Mouse (Mus musculus): ENCODE measurements around the gene Ptpra. TPM values are rescaled to one million over a fixed set of nuclear protein-coding genes. Genes with fewer than 3 reads are reported as not detected.

Ptpra gene
- polyA plus RNA-seq, 1 experiment from 2014 or later = 60.7 TPM

- H3K4me1 ChIP-seq (replicated peaks) = peaks cover 12% of the 10 kb centered on the region
- H3K36me3 ChIP-seq = peaks cover 6% of the 10 kb centered on the region; the same call in 1 of the 2 replicates
- H3K9me3 ChIP-seq (replicated peaks) = no peaks in the 10 kb centered on the region
- no peaks in the 10 kb centered on the region for H3K27me3 ChIP-seq
- peak overlapping the region; percentile 86 for H3K9ac ChIP-seq
- 13% methylated on average over 49 of the region's 49 CpGs for WGBS
- peak; percentile 59 for ATAC-seq (replicated peaks; ENCODE audit: insufficient number of reproducible peaks, insufficient read depth, low FRiP score, low read depth)
- H3K4me2 ChIP-seq = peak overlapping the region; percentile 94
- peak overlapping the region; percentile 91 for H3K27ac ChIP-seq
- peak overlapping the region; percentile 91 for H3K4me3 ChIP-seq
Observed at GRCm38 (mm10) chr2:130423397-130424125, 26.5 kb upstream of the Ptpra start.

GRCm38 (mm10) chr2:130424126-130424853 is 25.8 kb upstream of the Ptpra start, which contains the start of the genes Vps16 and Pced1a:
Gene Vps16, plus strand, starts transcription at chr2:130424339.
Gene Pced1a, minus strand, starts transcription at chr2:130424701.
- Histone ChIP-seq H3K4me3 (peak within 1 kb of the TSS; percentile 91), H3K4me1 (replicated peaks) (peaks cover 12% of the 10 kb centered on the region), H3K36me3 (no peaks in the 10 kb centered on the region), H3K9ac (peak within 1 kb of the TSS; percentile 86), H3K27ac (peak within 1 kb of the TSS; percentile 91), H3K27me3 (no peaks in the 10 kb centered on the region), H3K4me2 (peak within 1 kb of the TSS; percentile 94), H3K9me3 (replicated peaks) (no peaks in the 10 kb centered on the region)
- peak; percentile 92 for ATAC-seq (replicated peaks; ENCODE audit: insufficient number of reproducible peaks, insufficient read depth, low FRiP score, low read depth)
- WGBS = under 1% methylated on average over 58 of the region's 58 CpGs

GRCm38 (mm10) chr2:130425112-130425511 is 25.0 kb upstream of the Ptpra start:
- peak overlapping the region; percentile 86 for H3K9ac ChIP-seq
- no peaks in the 10 kb centered on the region for H3K27me3 ChIP-seq
- no peaks in the 10 kb centered on the region for H3K9me3 ChIP-seq (replicated peaks)
- H3K36me3 ChIP-seq = no peaks in the 10 kb centered on the region
- WGBS = 28% methylated on average over 5 of the region's 5 CpGs
- peak overlapping the region; percentile 94 for H3K4me2 ChIP-seq
- peak overlapping the region; percentile 91 for H3K4me3 ChIP-seq
- ATAC-seq (replicated peaks; ENCODE audit: insufficient number of reproducible peaks, insufficient read depth, low FRiP score, low read depth) = no peak
- peaks cover 12% of the 10 kb centered on the region for H3K4me1 ChIP-seq (replicated peaks)
- H3K27ac ChIP-seq = peak overlapping the region; percentile 91; the same call in 1 of the 2 replicates

- no peaks in the 10 kb centered on the region for H3K27me3 ChIP-seq
- no peaks in the 10 kb centered on the region for H3K9me3 ChIP-seq (replicated peaks)
- no peak overlapping the region for H3K27ac ChIP-seq
- H3K4me1 ChIP-seq (replicated peaks) = peaks cover 10% of the 10 kb centered on the region
- no peaks in the 10 kb centered on the region for H3K36me3 ChIP-seq
- ATAC-seq (replicated peaks; ENCODE audit: insufficient number of reproducible peaks, insufficient read depth, low FRiP score, low read depth) = no peak
- no peak overlapping the region for H3K4me3 ChIP-seq
- H3K4me2 ChIP-seq = no peak overlapping the region
- 46% methylated on average over 2 of the region's 2 CpGs for WGBS
- H3K9ac ChIP-seq = no peak overlapping the region
Observed at GRCm38 (mm10) chr2:130429851-130430250, 20.2 kb upstream of the Ptpra start.

GRCm38 (mm10) chr2:130430484-130430883 is 19.6 kb upstream of the Ptpra start:
- WGBS = 67% methylated on average over 3 of the region's 3 CpGs
- Histone ChIP-seq H3K4me1 (replicated peaks) (peaks cover 4% of the 10 kb centered on the region), H3K36me3 (no peaks in the 10 kb centered on the region), H3K4me2 (no peak overlapping the region), H3K27me3 (no peaks in the 10 kb centered on the region), H3K4me3 (no peak overlapping the region), H3K9ac (no peak overlapping the region), H3K9me3 (replicated peaks) (no peaks in the 10 kb centered on the region), H3K27ac (no peak overlapping the region)
- ATAC-seq (replicated peaks; ENCODE audit: insufficient number of reproducible peaks, insufficient read depth, low FRiP score, low read depth) = no peak

GRCm38 (mm10) chr2:130432157-130432556 is 17.9 kb upstream of the Ptpra start:
- no peaks in the 10 kb centered on the region for H3K27me3 ChIP-seq
- H3K9me3 ChIP-seq (replicated peaks) = no peaks in the 10 kb centered on the region
- H3K4me2 ChIP-seq = no peak overlapping the region
- peaks cover 4% of the 10 kb centered on the region for H3K4me1 ChIP-seq (replicated peaks)
- no peak for ATAC-seq (replicated peaks; ENCODE audit: insufficient number of reproducible peaks, insufficient read depth, low FRiP score, low read depth)
- no peak overlapping the region for H3K27ac ChIP-seq
- WGBS = 77% methylated on average over 3 of the region's 3 CpGs
- H3K4me3 ChIP-seq = no peak overlapping the region
- no peak overlapping the region for H3K9ac ChIP-seq
- H3K36me3 ChIP-seq = no peaks in the 10 kb centered on the region

- Histone ChIP-seq H3K9ac (no peak overlapping the region), H3K27ac (no peak overlapping the region), H3K27me3 (no peaks in the 10 kb centered on the region), H3K9me3 (replicated peaks) (no peaks in the 10 kb centered on the region), H3K4me2 (no peak overlapping the region), H3K36me3 (peaks cover 2% of the 10 kb centered on the region), H3K4me3 (no peak overlapping the region), H3K4me1 (replicated peaks) (peaks cover 4% of the 10 kb centered on the region)
- ATAC-seq (replicated peaks; ENCODE audit: insufficient number of reproducible peaks, insufficient read depth, low FRiP score, low read depth) = no peak
- 26% methylated on average over 4 of the region's 4 CpGs for WGBS
Observed at GRCm38 (mm10) chr2:130433152-130433551, 16.9 kb upstream of the Ptpra start.

GRCm38 (mm10) chr2:130436769-130437168 is 13.3 kb upstream of the Ptpra start:
- ATAC-seq (replicated peaks; ENCODE audit: insufficient number of reproducible peaks, insufficient read depth, low FRiP score, low read depth) = no peak
- Histone ChIP-seq H3K9me3 (replicated peaks) (no peaks in the 10 kb centered on the region), H3K4me3 (no peak overlapping the region), H3K4me2 (no peak overlapping the region), H3K9ac (no peak overlapping the region), H3K4me1 (replicated peaks) (no peaks in the 10 kb centered on the region), H3K27me3 (no peaks in the 10 kb centered on the region), H3K36me3 (peaks cover 37% of the 10 kb centered on the region), H3K27ac (no peak overlapping the region)
- 95% methylated on average over 1 of the region's 1 CpGs for WGBS

GRCm38 (mm10) chr2:130438861-130439260 is 11.2 kb upstream of the Ptpra start:
- H3K4me1 ChIP-seq (replicated peaks) = no peaks in the 10 kb centered on the region
- H3K9ac ChIP-seq = no peak overlapping the region
- no peaks in the 10 kb centered on the region for H3K9me3 ChIP-seq (replicated peaks)
- no peaks in the 10 kb centered on the region for H3K27me3 ChIP-seq
- H3K4me2 ChIP-seq = no peak overlapping the region
- H3K36me3 ChIP-seq = peaks cover 57% of the 10 kb centered on the region
- H3K4me3 ChIP-seq = no peak overlapping the region
- H3K27ac ChIP-seq = no peak overlapping the region
- 85% methylated on average over 3 of the region's 3 CpGs for WGBS
- ATAC-seq (replicated peaks; ENCODE audit: insufficient number of reproducible peaks, insufficient read depth, low FRiP score, low read depth) = no peak

GRCm38 (mm10) chr2:130439840-130440480 is 10.1 kb upstream of the Ptpra start:
- H3K4me2 ChIP-seq = no peak overlapping the region
- no peaks in the 10 kb centered on the region for H3K27me3 ChIP-seq
- H3K9me3 ChIP-seq (replicated peaks) = no peaks in the 10 kb centered on the region
- no peak for ATAC-seq (replicated peaks; ENCODE audit: insufficient number of reproducible peaks, insufficient read depth, low FRiP score, low read depth)
- no peaks in the 10 kb centered on the region for H3K4me1 ChIP-seq (replicated peaks)
- H3K27ac ChIP-seq = no peak overlapping the region
- WGBS = 88% methylated on average over 4 of the region's 4 CpGs
- H3K4me3 ChIP-seq = no peak overlapping the region
- H3K9ac ChIP-seq = no peak overlapping the region
- H3K36me3 ChIP-seq = peaks cover 59% of the 10 kb centered on the region

GRCm38 (mm10) chr2:130442162-130442561 is 7.9 kb upstream of the Ptpra start:
- Histone ChIP-seq H3K4me1 (replicated peaks) (no peaks in the 10 kb centered on the region), H3K4me2 (no peak overlapping the region), H3K9me3 (replicated peaks) (no peaks in the 10 kb centered on the region), H3K9ac (no peak overlapping the region), H3K27ac (no peak overlapping the region), H3K4me3 (no peak overlapping the region), H3K36me3 (peaks cover 59% of the 10 kb centered on the region), H3K27me3 (no peaks in the 10 kb centered on the region)
- WGBS = 76% methylated on average over 10 of the region's 10 CpGs
- no peak for ATAC-seq (replicated peaks; ENCODE audit: insufficient number of reproducible peaks, insufficient read depth, low FRiP score, low read depth)
